Mouse (Mus musculus) common myeloid progenitor, adult 5-6 weeks (primary cell): ENCODE measurements at regions not wholly inside any gene's neighbourhood (a gene's known extent, or its start where the extent isn't known, plus 50 kb on each side); places are given as distances from the start of the nearest gene placed in this dataset.

Experiments used
- ATAC-seq: replicated peaks from 2 replicates; pipeline ENCODE4 v1.8.0; 2016; ENCODE audit warnings: low read depth, mild to moderate bottlenecking, moderate TSS enrichment, inconsistent platforms; ENCODE audit not compliant: poor library complexity, severe bottlenecking

GRCm38 (mm10) chr8:107642241-107642640 is 54.0 kb upstream of the Psmd7 start:
- no peak for ATAC-seq

GRCm38 (mm10) chr8:107647936-107648335 is 59.7 kb upstream of the Psmd7 start:
- ATAC-seq: no peak

- no peak for ATAC-seq
These were observed 62.0 kb upstream of the Psmd7 start for GRCm38 (mm10) chr8:107650306-107650705.

- ATAC-seq: no peak
These were observed 63.2 kb upstream of the Psmd7 start for GRCm38 (mm10) chr8:107651424-107651823.

- no peak for ATAC-seq
These were observed 64.0 kb upstream of the Psmd7 start for GRCm38 (mm10) chr8:107652226-107652625.

GRCm38 (mm10) chr8:107653711-107654110 is 65.4 kb upstream of the Psmd7 start:
- no peak for ATAC-seq

GRCm38 (mm10) chr8:107656622-107657021 is 68.4 kb upstream of the Psmd7 start:
- ATAC-seq: no peak

- no peak for ATAC-seq
These were observed 69.5 kb upstream of the Psmd7 start for GRCm38 (mm10) chr8:107657741-107658140.

- ATAC-seq: no peak
These were observed 70.1 kb upstream of the Psmd7 start for GRCm38 (mm10) chr8:107658386-107658785.

- ATAC-seq: no peak
These were observed 72.4 kb upstream of the Psmd7 start for GRCm38 (mm10) chr8:107660624-107661023.

GRCm38 (mm10) chr8:107669608-107670007 is 81.3 kb upstream of the Psmd7 start:
- no peak for ATAC-seq

GRCm38 (mm10) chr8:107671471-107671870 is 83.2 kb upstream of the Psmd7 start:
- ATAC-seq: no peak

- ATAC-seq: no peak
These were observed 84.4 kb upstream of the Psmd7 start for GRCm38 (mm10) chr8:107672691-107673090.

GRCm38 (mm10) chr8:107682066-107682465 is 93.8 kb upstream of the Psmd7 start:
- ATAC-seq: no peak

GRCm38 (mm10) chr8:107684721-107685691 is 96.7 kb upstream of the Psmd7 start:
- ATAC-seq: no peak

- no peak for ATAC-seq
These were observed 98.7 kb upstream of the Psmd7 start for GRCm38 (mm10) chr8:107686936-107687335.

GRCm38 (mm10) chr8:107687529-107687928 is 99.3 kb upstream of the Psmd7 start:
- no peak for ATAC-seq

GRCm38 (mm10) chr8:107689020-107689419 is 100.8 kb upstream of the Psmd7 start:
- no peak for ATAC-seq

- ATAC-seq: no peak
These were observed 103.0 kb upstream of the Psmd7 start for GRCm38 (mm10) chr8:107691251-107691650.

GRCm38 (mm10) chr8:107696384-107697346 is 108.4 kb upstream of the Psmd7 start:
- ATAC-seq: no peak

GRCm38 (mm10) chr8:107699307-107699706 is 111.0 kb upstream of the Psmd7 start:
- ATAC-seq: no peak
